Mouse (Mus musculus) liver, embryonic 14.5 days (tissue): ENCODE results near the gene Cfap44. TPM values are rescaled to one million over a fixed set of nuclear protein-coding genes. Genes with fewer than 3 reads are reported as not detected.

Source experiments
- ATAC-seq: fragments of 200-750 bp; cut with Nextera tagmentation; 2 replicates; pipeline ENCODE4 v1.8.0; 2017; ENCODE audit warnings: moderate number of reproducible peaks, mild to moderate bottlenecking, moderate library complexity; ENCODE audit not compliant: insufficient read depth
- DNase-seq, 3 experiments: peaks; one replicate each; pipeline ENCODE4 v3.0.0-alpha.2; 2012 to 2013; ENCODE audit warnings: low read depth in 3 of 3, low spot score in 3 of 3
- H3K27ac ChIP-seq: fragments of 300-500 bp; sonication (generic); 2 replicates; pipeline ENCODE4 v1.5.1; 2014; ENCODE audit warnings: moderate library complexity, mild to moderate bottlenecking, control low read depth, inconsistent platforms
- H3K27me3 ChIP-seq: fragments of 300-500 bp; sonication (generic); 2 replicates; pipeline ENCODE4 v1.6.1; 2014; ENCODE audit warnings: mild to moderate bottlenecking, low read length, moderate library complexity; ENCODE audit not compliant: control insufficient read depth, insufficient read depth
- H3K36me3 ChIP-seq: fragments of 300-500 bp; sonication (generic); replicated peaks from 2 replicates; pipeline ENCODE4 v1.6.1; 2014; ENCODE audit warnings: low read depth; ENCODE audit not compliant: control insufficient read depth, insufficient read depth
- H3K4me1 ChIP-seq, 2 experiments: fragments of 200-500 bp in 1 of 2; fragments of 300-500 bp in 1 of 2; sonication (generic) in 1 of 2; replicated peaks; 2 replicates each; pipeline ENCODE4 v1.6.1; 2012 to 2014; ENCODE audit warnings: antibody characterized with exemption in 1 of 2, inconsistent platforms in 1 of 2, low read length in 1 of 2; ENCODE audit not compliant: control insufficient read depth in 2 of 2, insufficient read depth in 2 of 2
- H3K4me2 ChIP-seq: fragments of 300-500 bp; sonication (generic); 2 replicates; pipeline ENCODE4 v1.6.1; 2014; ENCODE audit warnings: low read depth, mild to moderate bottlenecking, control low read depth, moderate library complexity
- H3K4me3 ChIP-seq, 2 experiments: fragments of 200-500 bp in 1 of 2; fragments of 300-500 bp in 1 of 2; sonication (generic) in 1 of 2; 2 replicates each; pipeline ENCODE4 v1.5.1; 2012 to 2014; ENCODE audit warnings: low read depth in 2 of 2, low read length in 2 of 2, mild to moderate bottlenecking in 2 of 2, control low read depth in 1 of 2, inconsistent platforms in 1 of 2, moderate library complexity in 1 of 2; ENCODE audit not compliant: insufficient read depth in 1 of 2
- H3K9ac ChIP-seq: fragments of 300-500 bp; sonication (generic); replicated peaks from 2 replicates; pipeline ENCODE4 v1.6.1; 2014; ENCODE audit warnings: mild to moderate bottlenecking, control low read depth, moderate library complexity
- H3K9me3 ChIP-seq: fragments of 300-500 bp; sonication (generic); 2 replicates; pipeline ENCODE4 v1.6.1; 2016; ENCODE audit warnings: low read length, mixed read lengths; ENCODE audit not compliant: control insufficient read depth
- CTCF ChIP-seq: IDR thresholded peaks from 2 replicates; pipeline ENCODE4 v1.5.1; 2016; ENCODE audit warnings: antibody characterized with exemption, low read depth, control low read depth
- EP300 ChIP-seq: IDR thresholded peaks from 2 replicates; pipeline ENCODE4 v1.6.1; 2016; ENCODE audit warnings: antibody characterized with exemption, low read depth
- WGBS: fragments of 180-500 bp; shearing (Covaris S2); extraction: QIAGEN DNeasy Blood & Tissue Kit; methylation state at CpG from one replicate; pipeline ENCODE4 v1.1.7; 2014; ENCODE audit not compliant: insufficient replicate concordance; 5-methylcytosine and 5-hydroxymethylcytosine counted together
- polyA plus RNA-seq, 2 experiments: library from polyadenylated mRNA; depleted of rRNA in 1 of 2; stranded (reverse) in 1 of 2; unstranded in 1 of 2; fragments of >200 nt; fragmentation: Nextera tagmentation in 1 of 2; extraction: Ambion mirVana in 1 of 2; gene quantifications; 2 replicates each; pipeline versions ENCODE4 v1.2.1 to v1.2.3; 2012 to 2014

Gene Cfap44
- polyA plus RNA-seq, 2 experiments, result 0.47 to 0.59 TPM

DNA sequence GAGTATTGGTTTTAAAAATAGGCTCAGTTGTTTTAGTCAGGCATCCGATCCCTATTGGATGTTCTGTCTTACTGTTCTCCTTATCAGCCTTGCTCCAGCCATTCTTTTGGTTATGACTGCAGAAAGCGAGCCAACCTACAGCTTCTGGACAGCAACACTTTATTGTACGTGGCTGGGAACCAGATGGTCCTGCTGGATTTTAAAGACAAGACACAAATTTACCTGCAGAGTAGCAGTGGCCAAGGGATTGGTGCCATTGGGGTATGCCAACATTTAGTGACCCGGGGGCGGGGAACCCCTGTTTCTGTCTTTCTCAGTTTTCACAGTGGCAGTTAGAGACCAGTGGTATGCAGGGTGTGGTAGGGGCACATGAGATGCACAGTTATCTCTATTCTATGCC lies 12.6 kb downstream of the Cfap44 start:
- Histone ChIP-seq H3K4me1 (no peaks in the 10 kb centered on the region), H3K36me3 (no peaks in the 10 kb centered on the region), H3K9ac (no peak overlapping the region), H3K27ac (no peak overlapping the region), H3K4me2 (no peak overlapping the region), H3K27me3 (no peaks in the 10 kb centered on the region), H3K4me3 (no peak overlapping the region), H3K9me3 (no peaks in the 10 kb centered on the region)
- DNase-seq (no peak), ATAC-seq (no peak)
- TF ChIP-seq CTCF, result no peak
- no peak for TF ChIP-seq EP300
- WGBS, result 56% methylated on average over 5 of the region's 5 CpGs

DNA sequence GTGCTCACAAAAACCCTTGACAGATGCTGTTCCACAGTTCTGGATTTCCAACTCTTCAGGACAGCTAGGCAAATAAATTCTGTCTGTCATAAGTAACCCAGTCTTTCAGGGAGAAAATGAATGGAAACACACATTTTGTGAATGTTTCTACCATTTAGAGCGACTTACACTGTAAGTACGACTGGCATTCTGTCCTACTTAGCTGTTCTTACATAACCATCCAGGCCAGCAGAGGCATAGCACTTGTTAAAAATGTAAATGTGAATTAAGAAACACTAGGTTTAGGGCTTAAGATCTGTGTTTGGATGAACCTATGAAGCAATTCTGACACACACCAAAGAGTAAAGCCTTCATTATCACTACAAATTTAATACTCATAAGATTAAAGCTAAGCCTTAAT lies 13.7 kb downstream of the Cfap44 start:
- TF ChIP-seq CTCF (no peak), EP300 (no peak)
- Histone ChIP-seq H3K4me3 (no peak overlapping the region), H3K27ac (no peak overlapping the region), H3K36me3 (no peaks in the 10 kb centered on the region), H3K9ac (no peak overlapping the region), H3K4me1 (no peaks in the 10 kb centered on the region), H3K4me2 (no peak overlapping the region), H3K9me3 (no peaks in the 10 kb centered on the region), H3K27me3 (no peaks in the 10 kb centered on the region)
- DNase-seq (no peak), ATAC-seq (no peak)
- WGBS, result 63% methylated on average over 2 of the region's 2 CpGs

DNA sequence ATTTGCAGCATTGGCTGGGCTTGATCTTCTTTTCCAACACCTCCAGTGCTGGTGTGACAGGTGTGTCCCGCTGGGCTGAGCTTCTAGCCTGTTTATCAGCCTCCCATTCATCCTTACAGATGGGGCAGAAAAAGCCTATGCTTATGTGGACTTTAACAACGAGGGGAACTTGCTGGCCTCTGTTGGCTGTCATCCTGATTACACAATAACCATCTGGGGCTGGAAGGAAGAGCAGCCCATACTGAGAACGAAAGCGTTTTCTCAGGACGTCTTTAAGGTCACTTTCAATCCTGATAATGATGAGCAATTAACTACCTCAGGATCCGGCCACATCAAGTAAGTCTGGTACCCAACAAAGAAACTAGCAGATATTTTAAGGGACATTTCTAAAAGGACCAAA lies 15.6 kb downstream of the Cfap44 start:
- no peak for DNase-seq

DNA sequence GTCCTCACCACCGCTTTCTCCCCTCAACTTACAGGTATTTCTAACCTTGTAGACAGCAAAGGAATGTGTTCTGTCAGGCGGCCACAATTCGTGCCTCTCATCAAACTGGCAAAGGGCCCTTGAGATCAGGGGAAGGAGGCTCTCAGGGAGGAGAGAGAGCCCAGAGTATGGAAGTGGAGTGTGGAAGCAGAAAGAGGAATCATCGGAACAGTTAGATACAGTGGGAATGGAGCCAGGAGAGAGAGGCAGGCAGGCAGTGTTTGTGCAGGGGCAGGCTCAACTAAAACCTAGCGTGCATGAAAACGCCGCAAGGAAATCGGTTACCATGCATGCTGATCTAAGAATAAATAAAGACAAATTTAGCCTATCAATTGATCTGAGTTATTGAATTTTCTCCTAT lies 23.0 kb downstream of the Cfap44 start:
- no peak overlapping the region for H3K4me3 ChIP-seq
- H3K36me3 ChIP-seq, result no peaks in the 10 kb centered on the region
- H3K4me1 ChIP-seq, result no peaks in the 10 kb centered on the region
- 71% methylated on average over 8 of the region's 8 CpGs for WGBS
- H3K27ac ChIP-seq, result no peak overlapping the region
- no peak for ATAC-seq
- no peaks in the 10 kb centered on the region for H3K27me3 ChIP-seq
- TF ChIP-seq EP300, result no peak
- no peak overlapping the region for H3K9ac ChIP-seq
- H3K4me2 ChIP-seq, result no peak overlapping the region
- no peak for DNase-seq
- no peaks in the 10 kb centered on the region for H3K9me3 ChIP-seq

More for the DNA sequence above, 15.6 kb downstream of the Cfap44 start:
- H3K36me3 ChIP-seq, result no peaks in the 10 kb centered on the region
- WGBS, result 25% methylated on average over 6 of the region's 6 CpGs
- H3K27ac ChIP-seq, result no peak overlapping the region
- no peak overlapping the region for H3K4me2 ChIP-seq
- H3K4me3 ChIP-seq, result no peak overlapping the region
- H3K9me3 ChIP-seq, result no peaks in the 10 kb centered on the region
- no peak for ATAC-seq
- no peak overlapping the region for H3K9ac ChIP-seq
- no peaks in the 10 kb centered on the region for H3K4me1 ChIP-seq
- TF ChIP-seq CTCF (no peak), EP300 (no peak)
- no peaks in the 10 kb centered on the region for H3K27me3 ChIP-seq

DNA sequence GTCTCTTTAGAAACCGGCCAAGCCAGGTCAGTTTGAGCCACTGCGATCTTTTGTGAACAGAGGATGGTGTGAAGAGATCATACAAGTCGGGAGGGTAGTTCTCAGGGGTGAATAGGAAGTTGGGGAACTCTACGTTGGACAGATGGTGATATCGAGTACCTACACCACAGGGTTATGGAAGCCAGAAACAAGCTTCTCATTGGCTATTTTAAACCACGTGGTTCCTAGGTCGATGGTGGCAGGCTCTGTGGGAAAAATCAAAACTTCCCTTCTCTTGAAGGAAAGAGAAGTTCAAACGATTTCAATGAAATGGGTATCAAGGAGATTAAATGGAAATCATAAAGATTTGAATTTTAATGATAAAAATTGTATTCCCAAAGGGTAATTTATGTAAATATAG lies 27.1 kb downstream of the Cfap44 start:
- Histone ChIP-seq H3K4me2 (no peak overlapping the region), H3K27me3 (no peaks in the 10 kb centered on the region), H3K36me3 (no peaks in the 10 kb centered on the region), H3K4me1 (no peaks in the 10 kb centered on the region), H3K27ac (no peak overlapping the region), H3K9ac (no peak overlapping the region), H3K4me3 (no peak overlapping the region), H3K9me3 (no peaks in the 10 kb centered on the region)
- no peak for DNase-seq
- no peak for ATAC-seq
- TF ChIP-seq CTCF, result no peak
- WGBS, result 54% methylated on average over 8 of the region's 8 CpGs

DNA sequence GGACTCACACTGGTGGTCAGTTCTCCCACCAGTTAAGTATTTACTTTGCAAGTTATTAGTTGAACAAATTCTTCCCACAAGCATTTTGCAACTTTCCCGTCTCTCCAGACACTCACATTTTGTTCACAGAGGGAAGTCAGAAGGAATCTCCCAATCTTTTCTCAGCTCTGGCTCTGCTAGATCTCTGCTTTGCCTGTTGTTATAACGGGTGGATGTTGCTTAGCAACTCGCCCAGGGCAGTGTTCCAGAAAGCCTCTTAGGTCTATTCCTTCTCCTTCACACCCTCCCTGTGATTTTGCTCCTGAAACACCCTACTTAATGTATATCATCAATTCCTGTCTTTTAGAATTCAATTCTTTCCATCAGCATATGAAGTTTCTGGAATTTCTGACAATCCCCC lies 28.9 kb downstream of the Cfap44 start:
- Histone ChIP-seq H3K9ac (no peak overlapping the region), H3K4me2 (no peak overlapping the region), H3K36me3 (no peaks in the 10 kb centered on the region), H3K4me3 (no peak overlapping the region), H3K27ac (no peak overlapping the region), H3K27me3 (no peaks in the 10 kb centered on the region), H3K4me1 (no peaks in the 10 kb centered on the region), H3K9me3 (no peaks in the 10 kb centered on the region)
- WGBS, result 38% methylated on average over 3 of the region's 3 CpGs
- no peak for ATAC-seq
- TF ChIP-seq CTCF (no peak), EP300 (no peak)
- no peak for DNase-seq
